Mouse (Mus musculus): ENCODE measurements at regions not wholly inside any gene's neighbourhood (a gene's known extent, or its start where the extent isn't known, plus 50 kb on each side); places are given as distances from the start of the nearest gene placed in this dataset.

DNA sequence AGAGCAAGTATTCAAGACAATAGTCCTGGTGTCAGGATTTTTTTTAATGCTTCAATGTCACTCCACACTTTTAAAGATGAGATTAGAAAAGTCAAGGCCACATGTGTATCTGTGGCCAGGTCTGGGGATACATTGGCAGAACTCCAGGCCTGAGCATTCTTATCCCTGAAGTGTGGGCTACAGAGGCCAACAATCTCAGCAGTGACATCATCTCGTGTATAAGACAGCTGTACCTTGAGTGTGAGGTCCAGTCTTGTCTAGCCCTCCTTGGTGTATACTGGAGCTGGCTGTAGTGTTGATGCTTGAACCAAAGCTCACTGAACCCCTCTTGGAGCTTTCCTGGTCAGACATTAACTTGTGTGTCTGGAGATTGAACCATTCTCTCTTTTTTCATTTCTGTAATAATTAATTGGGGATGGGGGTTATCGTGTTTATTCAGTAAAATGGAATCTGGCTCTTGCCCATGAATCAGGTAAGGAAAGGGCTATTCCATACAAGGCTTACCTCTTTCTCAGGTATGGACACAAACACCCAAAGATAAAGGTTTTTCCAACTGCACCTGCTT is 182.3 kb upstream of the Irx4 start:
- no peak for TF ChIP-seq CTCF (IDR thresholded peaks at IDR 0.05; ENCODE audit: borderline replicate concordance, control insufficient read depth, extremely low read depth, insufficient read depth, low read length, poor library complexity)
- TF ChIP-seq POLR2A (IDR thresholded peaks at IDR 0.05; ENCODE audit: control insufficient read depth, extremely low read depth, insufficient read depth, low read length, poor library complexity): no peak
